Mouse (Mus musculus) megakaryocyte, embryonic 14.5 days (primary cell): Measurements from ENCODE around the gene Rybp. TPM values are rescaled to one million over a fixed set of nuclear protein-coding genes. Genes with fewer than 3 reads are reported as not detected.

Experiments
- H3K27me3 ChIP-seq: replicated peaks from 2 replicates; pipeline ENCODE3; 2012; ENCODE audit warnings: inconsistent platforms
- H3K36me3 ChIP-seq: replicated peaks from 2 replicates; pipeline ENCODE3; 2012; ENCODE audit warnings: low read length, inconsistent platforms, mixed read lengths
- H3K4me1 ChIP-seq: 2 replicates; pipeline ENCODE4 v1.6.1; 2012; ENCODE audit warnings: inconsistent platforms
- H3K4me3 ChIP-seq: replicated peaks from 2 replicates; pipeline ENCODE3; 2012; ENCODE audit warnings: moderate library complexity, mild to moderate bottlenecking, inconsistent platforms
- H3K9me3 ChIP-seq: 2 replicates; pipeline ENCODE4 v1.6.1; 2012; ENCODE audit warnings: inconsistent platforms
- FLI1 ChIP-seq: IDR thresholded peaks from 2 replicates; pipeline ENCODE4 v1.6.1; 2012; ENCODE audit warnings: low read length, inconsistent platforms, mixed read lengths
- GATA1 ChIP-seq: IDR thresholded peaks from 3 replicates; pipeline ENCODE4 v1.6.1; 2012; ENCODE audit warnings: mixed read lengths, low read length, inconsistent platforms, borderline replicate concordance
- polyA plus RNA-seq: library from polyadenylated mRNA; stranded (reverse); fragments of >175 nt; gene quantifications from 2 replicates; pipeline ENCODE4 v1.2.3, GENCODE M21; 2012; ENCODE audit warnings: low replicate concordance; ENCODE audit not compliant: insufficient read depth

Gene Rybp
- polyA plus RNA-seq, 1 experiment = 1.7 TPM

- H3K4me3 ChIP-seq = peak overlapping the region; percentile 92
- no peaks in the 10 kb centered on the region for H3K36me3 ChIP-seq
- no peaks in the 10 kb centered on the region for H3K9me3 ChIP-seq
- H3K4me1 ChIP-seq = peaks cover 19% of the 10 kb centered on the region
- no peak for TF ChIP-seq GATA1
- TF ChIP-seq FLI1 = no peak
- peaks cover 44% of the 10 kb centered on the region for H3K27me3 ChIP-seq
Observed at GRCm38 (mm10) chr6:100288730-100289035, 1.4 kb upstream of the Rybp start.

DNA sequence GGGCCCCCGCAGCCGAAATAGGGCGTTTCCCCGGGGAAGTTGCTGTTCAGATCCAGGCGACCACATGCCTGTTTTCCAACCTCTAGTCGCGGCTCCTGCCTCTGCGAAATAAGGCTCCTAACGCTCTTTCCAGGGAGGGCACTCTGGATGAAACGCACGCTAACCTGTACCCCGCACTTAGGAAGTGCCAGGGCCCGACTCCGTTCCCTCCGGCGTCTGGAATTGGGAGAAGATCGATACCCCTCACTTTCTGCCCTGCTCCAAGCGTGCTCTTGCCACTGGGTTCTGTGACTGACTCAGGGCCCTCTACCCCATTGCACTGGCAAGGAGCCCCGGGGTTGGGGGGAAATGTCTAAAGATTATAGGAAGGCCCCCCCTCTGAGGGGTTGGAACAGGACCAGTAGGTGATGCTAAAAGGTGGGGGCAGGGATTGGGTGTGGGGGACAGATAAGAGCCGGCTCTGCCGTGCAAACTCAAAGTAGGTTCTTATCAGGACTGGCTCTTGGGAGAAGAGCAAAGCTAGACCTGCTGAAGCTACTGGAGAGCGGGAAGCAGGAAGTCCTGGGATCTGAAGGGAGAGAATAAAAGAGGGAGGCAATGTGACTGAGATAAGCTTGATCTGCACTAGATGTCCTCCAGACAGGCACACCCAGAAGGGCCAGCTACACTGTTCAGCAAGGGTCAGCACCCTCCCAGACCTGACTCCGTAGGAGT, 888 bp upstream of the Rybp start:
- no peak for TF ChIP-seq GATA1
- TF ChIP-seq FLI1 = no peak
- Histone ChIP-seq H3K36me3 (no peaks in the 10 kb centered on the region), H3K4me1 (peaks cover 19% of the 10 kb centered on the region), H3K27me3 (peaks cover 41% of the 10 kb centered on the region), H3K4me3 (peak overlapping the region; percentile 92), H3K9me3 (no peaks in the 10 kb centered on the region)

GRCm38 (mm10) chr6:100286573-100287333, 532 bp downstream of the Rybp start:
- peaks cover 19% of the 10 kb centered on the region for H3K4me1 ChIP-seq
- H3K27me3 ChIP-seq = peaks cover 32% of the 10 kb centered on the region
- TF ChIP-seq FLI1 = no peak
- TF ChIP-seq GATA1 = no peak
- H3K9me3 ChIP-seq = no peaks in the 10 kb centered on the region
- no peaks in the 10 kb centered on the region for H3K36me3 ChIP-seq
- H3K4me3 ChIP-seq = peak overlapping the region; percentile 94

DNA sequence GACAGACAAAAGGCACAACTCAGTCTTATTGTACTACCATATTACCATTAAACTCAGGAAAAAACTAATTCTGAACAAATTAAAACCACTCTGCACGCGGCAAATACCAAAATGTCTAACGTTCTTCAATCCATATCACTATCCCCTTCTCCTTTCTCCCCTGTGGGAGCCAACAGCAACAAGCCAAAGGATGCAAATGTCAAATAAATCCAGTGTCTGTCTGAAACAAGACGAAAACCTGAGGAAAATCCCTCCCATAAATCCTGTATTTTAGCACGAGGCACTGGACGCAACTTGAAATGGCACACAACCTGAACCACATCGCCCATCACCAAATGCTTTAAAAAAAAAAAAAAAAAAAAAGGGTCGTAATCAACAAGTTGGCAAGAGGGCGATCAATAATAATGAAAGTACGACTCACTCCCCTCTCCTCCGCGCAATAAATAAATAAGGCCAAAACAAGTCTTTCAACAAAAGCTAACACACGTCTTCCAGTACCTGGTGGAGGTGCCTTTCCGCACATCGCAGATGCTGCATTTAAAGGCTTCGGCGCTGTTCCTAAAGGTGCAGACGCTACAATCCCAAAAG, 1.2 kb downstream of the Rybp start:
- Histone ChIP-seq H3K4me3 (peak overlapping the region; percentile 94), H3K4me1 (peaks cover 19% of the 10 kb centered on the region), H3K36me3 (no peaks in the 10 kb centered on the region), H3K9me3 (no peaks in the 10 kb centered on the region), H3K27me3 (peaks cover 29% of the 10 kb centered on the region)
- TF ChIP-seq GATA1 = no peak
- TF ChIP-seq FLI1 = no peak

DNA sequence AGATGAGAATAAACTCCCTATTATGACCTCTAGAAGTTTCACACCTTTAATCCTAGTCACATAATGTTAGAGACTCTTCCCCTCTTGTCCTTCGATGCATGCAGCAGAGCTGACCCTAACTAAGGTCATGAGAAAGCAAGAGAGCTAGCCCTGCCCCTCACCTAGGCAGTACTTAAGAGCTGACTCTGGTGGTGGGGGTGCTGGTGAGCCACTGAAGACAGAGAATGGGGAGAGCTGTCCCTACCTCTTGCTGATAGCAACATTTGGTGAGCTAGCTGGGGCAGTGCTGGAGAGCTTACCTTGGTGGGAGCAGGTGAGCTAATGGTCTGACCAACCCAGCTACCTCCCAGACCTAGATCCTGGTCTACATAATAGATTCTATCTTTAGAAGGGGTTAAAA, 8.4 kb downstream of the Rybp start:
- TF ChIP-seq GATA1 (no peak), FLI1 (no peak)

DNA sequence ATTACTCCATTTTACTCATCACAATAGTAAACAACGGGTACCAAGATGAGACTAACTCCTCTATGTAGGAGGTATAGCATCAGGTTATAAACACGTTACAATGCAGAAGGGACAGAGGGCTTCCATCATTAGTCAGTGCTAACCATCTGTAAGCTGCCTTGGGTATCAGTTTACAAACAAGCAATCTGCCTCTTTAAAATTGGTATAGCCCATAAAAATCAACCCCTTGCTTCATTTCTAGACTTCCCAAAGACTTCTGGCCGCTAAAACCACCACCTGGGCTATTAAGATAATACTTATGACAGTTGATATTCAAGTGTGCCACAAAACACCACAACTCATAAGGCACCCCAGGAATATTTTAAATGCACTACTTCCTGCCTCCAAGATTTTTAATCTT, 10.9 kb downstream of the Rybp start:
- Histone ChIP-seq H3K27me3 (no peaks in the 10 kb centered on the region), H3K4me1 (peaks cover 65% of the 10 kb centered on the region), H3K9me3 (no peaks in the 10 kb centered on the region), H3K4me3 (peak overlapping the region; percentile 56), H3K36me3 (peaks cover 3% of the 10 kb centered on the region)
- TF ChIP-seq FLI1 (no peak), GATA1 (no peak)

More for the DNA sequence above, 8.4 kb downstream of the Rybp start:
- Histone ChIP-seq H3K9me3 (no peaks in the 10 kb centered on the region), H3K27me3 (no peaks in the 10 kb centered on the region), H3K4me1 (peaks cover 51% of the 10 kb centered on the region), H3K4me3 (no peak overlapping the region), H3K36me3 (peaks cover 3% of the 10 kb centered on the region)

GRCm38 (mm10) chr6:100275643-100276042, 11.6 kb downstream of the Rybp start:
- Histone ChIP-seq H3K27me3 (no peaks in the 10 kb centered on the region), H3K4me1 (peaks cover 71% of the 10 kb centered on the region), H3K4me3 (no peak overlapping the region), H3K36me3 (peaks cover 3% of the 10 kb centered on the region), H3K9me3 (no peaks in the 10 kb centered on the region)
- no peak for TF ChIP-seq FLI1

- no peak for TF ChIP-seq GATA1
- TF ChIP-seq FLI1 = no peak
- Histone ChIP-seq H3K36me3 (peaks cover 3% of the 10 kb centered on the region), H3K4me3 (no peak overlapping the region), H3K4me1 (peaks cover 78% of the 10 kb centered on the region), H3K27me3 (no peaks in the 10 kb centered on the region), H3K9me3 (no peaks in the 10 kb centered on the region)
Observed at GRCm38 (mm10) chr6:100273556-100273955, 13.7 kb downstream of the Rybp start.

- no peak for TF ChIP-seq FLI1
- no peak for TF ChIP-seq GATA1
- no peaks in the 10 kb centered on the region for H3K36me3 ChIP-seq
- H3K9me3 ChIP-seq = no peaks in the 10 kb centered on the region
Observed at GRCm38 (mm10) chr6:100271992-100272391, 15.3 kb downstream of the Rybp start.

GRCm38 (mm10) chr6:100270765-100271164, 16.5 kb downstream of the Rybp start:
- H3K36me3 ChIP-seq = no peaks in the 10 kb centered on the region
- H3K4me3 ChIP-seq = no peak overlapping the region
- TF ChIP-seq GATA1 (no peak), FLI1 (no peak)
- H3K4me1 ChIP-seq = peaks cover 54% of the 10 kb centered on the region
- no peaks in the 10 kb centered on the region for H3K9me3 ChIP-seq
- no peaks in the 10 kb centered on the region for H3K27me3 ChIP-seq

More at GRCm38 (mm10) chr6:100271992-100272391, 15.3 kb downstream of the Rybp start:
- Histone ChIP-seq H3K4me1 (peaks cover 66% of the 10 kb centered on the region), H3K4me3 (peak overlapping the region; percentile 10), H3K27me3 (no peaks in the 10 kb centered on the region)
